Mouse (Mus musculus) ES-E14 (cell line): ENCODE data around the gene Hist2h3b.

Experiments
- HCFC1 ChIP-seq: IDR thresholded peaks from 2 replicates; pipeline ENCODE4 v1.6.1; 2012; ENCODE audit warnings: low read length, inconsistent platforms, borderline replicate concordance; ENCODE audit not compliant: insufficient read depth
- ZC3H11A ChIP-seq: IDR thresholded peaks from 2 replicates; pipeline ENCODE4 v1.6.1; 2012; ENCODE audit warnings: low read depth, mild to moderate bottlenecking, inconsistent platforms, low read length, borderline replicate concordance

GRCm38 (mm10) chr3:96234914-96235313 is 33.5 kb upstream of the Hist2h3b start:
- TF ChIP-seq HCFC1 (no peak), ZC3H11A (no peak)
